Mouse (Mus musculus): ENCODE measurements around the gene Mmd. TPM values are rescaled to one million over a fixed set of nuclear protein-coding genes. Genes with fewer than 3 reads are reported as not detected.

Gene Mmd
- polyA plus RNA-seq, 1 experiment from 2014 or later = 12.2 TPM

DNA sequence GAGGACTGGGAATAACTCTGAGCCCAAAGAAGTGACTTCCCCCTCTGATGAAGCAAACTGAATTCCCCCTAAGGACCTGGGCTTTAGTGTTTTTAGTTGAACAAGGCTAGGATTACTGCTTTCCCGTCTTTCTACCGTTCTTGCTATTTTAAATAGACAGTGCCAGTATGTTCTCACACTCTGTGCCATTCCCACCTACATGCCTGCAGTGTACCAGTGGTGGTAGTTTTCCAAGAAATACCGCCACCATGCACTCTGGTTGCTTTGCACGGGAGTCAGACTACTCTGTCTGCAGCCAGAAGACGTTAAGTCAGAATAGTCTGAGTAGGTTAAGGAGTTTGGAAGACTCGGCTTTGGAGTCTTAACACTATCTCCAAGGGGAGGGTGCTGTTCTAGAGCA, 34.3 kb downstream of the Mmd start:
- H3K27me3 ChIP-seq (ENCODE audit: control insufficient read depth, insufficient read depth, low read depth, low read length) = no peaks in the 10 kb centered on the region
- H3K4me1 ChIP-seq (ENCODE audit: control insufficient read depth, low read depth, low read length) = no peaks in the 10 kb centered on the region
- H3K4me3 ChIP-seq (ENCODE audit: low read depth, low read length) = no peak overlapping the region
- no peak overlapping the region for H3K9ac ChIP-seq (ENCODE audit: low read depth, low read length)
- H3K36me3 ChIP-seq (ENCODE audit: control insufficient read depth, insufficient read depth) = no peaks in the 10 kb centered on the region
- no peak overlapping the region for H3K4me2 ChIP-seq (ENCODE audit: low read depth, low read length)
- ATAC-seq (ENCODE audit: low read depth) = no peak
- 53% methylated on average over 6 of the region's 6 CpGs for WGBS (ENCODE audit: insufficient replicate concordance)
- no peak overlapping the region for H3K27ac ChIP-seq (ENCODE audit: low read length)
- H3K9me3 ChIP-seq (replicated peaks; ENCODE audit: control insufficient read depth, low read length) = no peaks in the 10 kb centered on the region

DNA sequence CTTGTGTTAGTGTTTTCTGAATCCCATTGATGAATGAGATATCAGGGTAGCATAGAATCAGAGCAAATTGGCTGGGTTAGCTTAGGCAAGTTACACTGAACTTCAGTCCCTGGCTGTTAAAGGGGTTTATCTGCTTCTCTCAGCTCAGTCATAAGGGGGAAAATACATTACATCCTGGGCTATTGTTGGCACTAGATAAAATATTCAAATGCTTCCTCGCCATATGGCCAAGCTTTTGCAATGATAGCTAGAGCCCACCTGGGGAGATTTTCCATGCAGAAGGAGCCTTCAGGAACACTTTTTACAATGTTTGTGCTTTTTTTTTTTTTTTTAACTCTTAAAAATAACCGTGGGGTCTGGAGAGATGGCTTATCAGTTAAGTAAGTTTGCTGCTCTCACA, 34.8 kb downstream of the Mmd start:
- H3K4me2 ChIP-seq (ENCODE audit: low read depth, low read length) = no peak overlapping the region
- 25% methylated on average over 2 of the region's 2 CpGs for WGBS (ENCODE audit: insufficient replicate concordance)
- ATAC-seq (ENCODE audit: low read depth) = no peak
- H3K4me1 ChIP-seq (ENCODE audit: control insufficient read depth, low read depth, low read length) = no peaks in the 10 kb centered on the region
- no peak overlapping the region for H3K4me3 ChIP-seq (ENCODE audit: low read depth, low read length)
- no peak overlapping the region for H3K9ac ChIP-seq (ENCODE audit: low read depth, low read length)
- H3K36me3 ChIP-seq (ENCODE audit: control insufficient read depth, insufficient read depth) = no peaks in the 10 kb centered on the region
- no peak overlapping the region for H3K27ac ChIP-seq (ENCODE audit: low read length)
- H3K27me3 ChIP-seq (ENCODE audit: control insufficient read depth, insufficient read depth, low read depth, low read length) = no peaks in the 10 kb centered on the region
- no peaks in the 10 kb centered on the region for H3K9me3 ChIP-seq (replicated peaks; ENCODE audit: control insufficient read depth, low read length)

DNA sequence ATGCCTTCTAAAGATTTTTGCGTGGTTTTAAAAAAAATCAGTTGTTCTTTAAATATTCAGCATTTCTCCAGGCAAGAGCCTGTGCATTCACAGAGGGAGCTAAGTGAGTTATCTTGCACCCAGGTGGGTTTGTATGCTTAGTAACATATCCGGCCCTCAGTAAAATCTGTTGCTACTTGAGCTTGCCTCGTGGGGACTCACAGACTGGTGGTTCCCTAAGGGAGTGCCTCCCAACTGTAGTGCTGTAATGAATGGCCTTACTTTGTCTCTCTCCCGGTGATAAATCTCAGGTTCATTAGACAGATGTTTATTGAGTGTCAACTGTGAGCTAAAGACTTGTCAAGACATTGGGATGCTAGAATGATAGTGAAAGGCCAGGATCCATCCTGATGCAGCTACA, 35.4 kb downstream of the Mmd start:
- Histone ChIP-seq H3K27ac (ENCODE audit: low read length) (no peak overlapping the region), H3K9me3 (replicated peaks; ENCODE audit: control insufficient read depth, low read length) (no peaks in the 10 kb centered on the region), H3K4me2 (ENCODE audit: low read depth, low read length) (no peak overlapping the region), H3K4me3 (ENCODE audit: low read depth, low read length) (no peak overlapping the region), H3K9ac (ENCODE audit: low read depth, low read length) (no peak overlapping the region), H3K36me3 (ENCODE audit: control insufficient read depth, insufficient read depth) (no peaks in the 10 kb centered on the region), H3K4me1 (ENCODE audit: control insufficient read depth, low read depth, low read length) (no peaks in the 10 kb centered on the region), H3K27me3 (ENCODE audit: control insufficient read depth, insufficient read depth, low read depth, low read length) (no peaks in the 10 kb centered on the region)
- 50% methylated on average over 4 of the region's 4 CpGs for WGBS (ENCODE audit: insufficient replicate concordance)
- no peak for ATAC-seq (ENCODE audit: low read depth)

DNA sequence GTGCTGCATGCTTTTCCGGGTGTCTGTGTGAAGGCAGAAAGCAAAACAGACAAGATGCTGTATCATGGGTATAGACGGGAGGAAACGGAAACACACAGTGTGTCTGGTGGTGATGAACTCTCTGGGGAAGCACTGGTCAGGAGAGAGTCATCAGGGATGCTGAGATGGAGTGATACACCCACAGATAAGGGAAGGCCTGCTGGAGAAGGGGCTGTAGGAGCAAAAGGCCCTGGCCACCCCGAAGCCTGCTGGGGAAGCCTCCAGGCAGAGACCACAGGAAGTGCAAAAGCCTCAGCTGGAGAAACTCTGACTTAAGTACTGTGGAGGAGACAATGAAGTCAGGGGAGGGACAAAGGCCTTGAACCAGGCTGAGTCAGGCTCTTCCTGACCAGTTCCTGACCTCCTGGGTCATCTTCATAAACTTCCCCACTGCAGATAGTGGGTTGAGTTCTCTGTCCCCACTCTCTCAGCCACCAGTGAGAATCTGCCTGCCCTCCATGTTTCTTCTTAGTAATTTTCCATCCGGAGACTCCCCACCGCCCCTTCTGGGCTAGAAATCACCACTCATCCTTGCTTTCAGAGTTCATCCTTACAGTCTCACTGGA, 37.4 kb downstream of the Mmd start:
- Histone ChIP-seq H3K27ac (ENCODE audit: low read length) (no peak overlapping the region), H3K9me3 (replicated peaks; ENCODE audit: control insufficient read depth, low read length) (no peaks in the 10 kb centered on the region), H3K27me3 (ENCODE audit: control insufficient read depth, insufficient read depth, low read depth, low read length) (no peaks in the 10 kb centered on the region), H3K9ac (ENCODE audit: low read depth, low read length) (no peak overlapping the region), H3K4me1 (ENCODE audit: control insufficient read depth, low read depth, low read length) (no peaks in the 10 kb centered on the region), H3K36me3 (ENCODE audit: control insufficient read depth, insufficient read depth) (no peaks in the 10 kb centered on the region), H3K4me3 (ENCODE audit: low read depth, low read length) (no peak overlapping the region), H3K4me2 (ENCODE audit: low read depth, low read length) (no peak overlapping the region)
- ATAC-seq (ENCODE audit: low read depth) = no peak
- WGBS (ENCODE audit: insufficient replicate concordance) = 44% methylated on average over 6 of the region's 6 CpGs

DNA sequence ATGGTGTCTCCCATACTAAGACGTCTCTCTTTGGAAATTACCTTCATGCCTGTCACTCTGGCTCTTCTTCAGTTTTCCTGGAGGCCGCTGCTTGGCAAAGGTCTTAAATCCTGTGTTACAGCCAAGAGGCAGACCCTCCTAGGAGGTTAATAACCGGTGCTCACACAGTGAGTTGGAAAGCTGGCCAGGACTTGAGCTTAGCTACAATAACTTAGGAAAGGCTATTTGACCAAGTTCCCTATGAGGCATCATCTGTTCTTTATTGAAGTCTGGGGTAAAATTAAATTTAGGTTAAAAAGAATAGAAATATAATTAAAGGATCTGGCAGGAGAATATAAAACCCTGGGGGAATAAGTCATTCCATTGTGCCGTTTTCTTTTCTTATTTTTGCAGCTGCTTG, 41.9 kb downstream of the Mmd start:
- Histone ChIP-seq H3K36me3 (ENCODE audit: control insufficient read depth, insufficient read depth) (no peaks in the 10 kb centered on the region), H3K9ac (ENCODE audit: low read depth, low read length) (no peak overlapping the region), H3K27ac (ENCODE audit: low read length) (no peak overlapping the region), H3K9me3 (replicated peaks; ENCODE audit: control insufficient read depth, low read length) (no peaks in the 10 kb centered on the region), H3K27me3 (ENCODE audit: control insufficient read depth, insufficient read depth, low read depth, low read length) (no peaks in the 10 kb centered on the region), H3K4me2 (ENCODE audit: low read depth, low read length) (no peak overlapping the region), H3K4me3 (ENCODE audit: low read depth, low read length) (no peak overlapping the region), H3K4me1 (ENCODE audit: control insufficient read depth, low read depth, low read length) (no peaks in the 10 kb centered on the region)
- ATAC-seq (ENCODE audit: low read depth) = no peak
- 70% methylated on average over 4 of the region's 4 CpGs for WGBS (ENCODE audit: insufficient replicate concordance)

DNA sequence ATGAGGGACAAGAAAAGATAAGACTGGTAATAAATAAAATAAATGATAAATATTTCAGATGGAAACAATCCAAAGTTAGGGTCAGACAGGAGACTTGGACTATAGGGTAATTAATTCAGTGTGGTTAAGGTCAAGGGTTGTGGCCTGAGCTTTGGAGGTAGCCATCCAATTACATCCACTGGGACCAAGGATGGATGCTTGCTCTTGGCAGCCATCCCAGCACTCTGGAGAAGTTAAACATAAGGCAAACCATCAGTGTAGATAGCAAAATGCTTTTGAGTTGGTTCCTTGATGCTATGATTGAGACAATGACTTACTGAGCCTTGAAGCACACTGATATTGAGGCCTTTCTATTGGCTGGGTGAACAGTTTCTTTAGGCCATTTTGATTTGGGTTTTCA, 43.5 kb downstream of the Mmd start:
- Histone ChIP-seq H3K9me3 (replicated peaks; ENCODE audit: control insufficient read depth, low read length) (no peaks in the 10 kb centered on the region), H3K4me2 (ENCODE audit: low read depth, low read length) (no peak overlapping the region), H3K27me3 (ENCODE audit: control insufficient read depth, insufficient read depth, low read depth, low read length) (no peaks in the 10 kb centered on the region), H3K9ac (ENCODE audit: low read depth, low read length) (no peak overlapping the region), H3K4me1 (ENCODE audit: control insufficient read depth, low read depth, low read length) (no peaks in the 10 kb centered on the region), H3K4me3 (ENCODE audit: low read depth, low read length) (no peak overlapping the region), H3K27ac (ENCODE audit: low read length) (no peak overlapping the region), H3K36me3 (ENCODE audit: control insufficient read depth, insufficient read depth) (no peaks in the 10 kb centered on the region)
- ATAC-seq (ENCODE audit: low read depth) = no peak

DNA sequence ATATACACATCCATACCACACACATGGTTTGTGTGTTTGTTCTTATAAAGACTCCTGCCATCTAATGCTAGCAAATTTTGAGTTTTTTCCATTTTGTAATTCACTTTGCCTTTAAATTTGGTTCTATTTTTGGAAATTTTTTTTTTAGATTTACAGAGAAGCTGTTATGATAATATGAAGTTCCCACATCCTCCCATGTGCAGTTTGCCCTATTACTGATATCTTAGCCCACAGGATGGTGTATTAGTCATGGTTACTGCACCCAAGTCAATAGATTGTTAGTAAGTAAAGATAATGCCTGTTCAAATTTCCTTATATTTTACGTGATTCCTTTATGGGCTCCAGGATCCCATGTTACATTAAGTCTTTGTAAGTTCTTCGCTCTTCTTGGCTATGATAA, 45.4 kb downstream of the Mmd start:
- H3K9ac ChIP-seq (ENCODE audit: low read depth, low read length) = no peak overlapping the region
- no peaks in the 10 kb centered on the region for H3K27me3 ChIP-seq (ENCODE audit: control insufficient read depth, insufficient read depth, low read depth, low read length)
- no peak overlapping the region for H3K4me2 ChIP-seq (ENCODE audit: low read depth, low read length)
- H3K27ac ChIP-seq (ENCODE audit: low read length) = no peak overlapping the region
- H3K9me3 ChIP-seq (replicated peaks; ENCODE audit: control insufficient read depth, low read length) = no peaks in the 10 kb centered on the region
- no peaks in the 10 kb centered on the region for H3K4me1 ChIP-seq (ENCODE audit: control insufficient read depth, low read depth, low read length)
- ATAC-seq (ENCODE audit: low read depth) = no peak
- 67% methylated on average over 2 of the region's 2 CpGs for WGBS (ENCODE audit: insufficient replicate concordance)
- no peaks in the 10 kb centered on the region for H3K36me3 ChIP-seq (ENCODE audit: control insufficient read depth, insufficient read depth)
- H3K4me3 ChIP-seq (ENCODE audit: low read depth, low read length) = no peak overlapping the region

DNA sequence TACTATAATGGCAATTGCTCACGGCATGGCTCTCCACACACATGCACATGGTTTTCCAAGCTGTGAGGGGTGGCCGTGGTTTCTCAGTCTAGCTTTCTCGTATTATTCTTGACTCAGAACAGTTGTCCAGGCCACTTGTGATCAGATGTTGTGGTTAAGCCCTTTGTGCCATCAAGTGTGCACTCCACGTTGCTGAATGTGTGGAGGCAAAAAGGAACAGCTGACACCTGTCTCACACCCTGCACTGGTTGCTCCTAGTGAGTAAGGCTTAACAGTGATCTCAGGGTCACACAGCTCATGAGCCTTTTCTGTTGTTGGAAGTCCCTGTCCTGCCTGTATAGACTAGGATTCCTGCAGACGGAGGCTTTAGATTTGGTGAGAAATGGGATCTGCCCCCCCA, 56.8 kb downstream of the Mmd start:
- H3K27me3 ChIP-seq (ENCODE audit: control insufficient read depth, insufficient read depth, low read depth, low read length) = no peaks in the 10 kb centered on the region
- no peak overlapping the region for H3K4me3 ChIP-seq (ENCODE audit: low read depth, low read length)
- no peak overlapping the region for H3K4me2 ChIP-seq (ENCODE audit: low read depth, low read length)
- H3K4me1 ChIP-seq (ENCODE audit: control insufficient read depth, low read depth, low read length) = no peaks in the 10 kb centered on the region
- H3K9me3 ChIP-seq (replicated peaks; ENCODE audit: control insufficient read depth, low read length) = no peaks in the 10 kb centered on the region
- no peak overlapping the region for H3K9ac ChIP-seq (ENCODE audit: low read depth, low read length)
- no peak for ATAC-seq (ENCODE audit: low read depth)
- 61% methylated on average over 5 of the region's 5 CpGs for WGBS (ENCODE audit: insufficient replicate concordance)
- no peak overlapping the region for H3K27ac ChIP-seq (ENCODE audit: low read length)
- H3K36me3 ChIP-seq (ENCODE audit: control insufficient read depth, insufficient read depth) = no peaks in the 10 kb centered on the region

DNA sequence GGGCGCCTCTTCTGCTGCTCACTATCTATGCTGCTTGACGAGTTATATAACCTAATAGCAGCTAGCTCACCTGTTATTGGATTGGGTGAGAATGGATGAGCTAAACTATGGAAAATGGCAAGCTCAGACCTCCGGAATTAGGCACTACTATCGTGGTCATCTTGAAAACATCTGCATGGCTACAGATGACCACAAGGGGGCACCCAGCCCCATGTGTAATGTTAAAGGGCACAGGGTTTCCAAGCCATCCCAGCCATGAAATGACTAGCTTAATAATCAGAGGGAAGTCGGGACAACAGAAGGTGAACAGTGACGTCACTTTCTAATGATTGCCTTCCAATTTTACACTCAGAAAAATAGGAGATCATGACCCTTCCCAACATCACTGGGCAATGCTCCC, 57.7 kb downstream of the Mmd start:
- no peaks in the 10 kb centered on the region for H3K4me1 ChIP-seq (ENCODE audit: control insufficient read depth, low read depth, low read length)
- H3K4me2 ChIP-seq (ENCODE audit: low read depth, low read length) = no peak overlapping the region
- H3K9me3 ChIP-seq (replicated peaks; ENCODE audit: control insufficient read depth, low read length) = no peaks in the 10 kb centered on the region
- ATAC-seq (ENCODE audit: low read depth) = no peak
- H3K36me3 ChIP-seq (ENCODE audit: control insufficient read depth, insufficient read depth) = no peaks in the 10 kb centered on the region
- H3K9ac ChIP-seq (ENCODE audit: low read depth, low read length) = no peak overlapping the region
- no peaks in the 10 kb centered on the region for H3K27me3 ChIP-seq (ENCODE audit: control insufficient read depth, insufficient read depth, low read depth, low read length)
- no peak overlapping the region for H3K27ac ChIP-seq (ENCODE audit: low read length)
- H3K4me3 ChIP-seq (ENCODE audit: low read depth, low read length) = no peak overlapping the region
- WGBS (ENCODE audit: insufficient replicate concordance) = 41% methylated on average over 6 of the region's 6 CpGs

DNA sequence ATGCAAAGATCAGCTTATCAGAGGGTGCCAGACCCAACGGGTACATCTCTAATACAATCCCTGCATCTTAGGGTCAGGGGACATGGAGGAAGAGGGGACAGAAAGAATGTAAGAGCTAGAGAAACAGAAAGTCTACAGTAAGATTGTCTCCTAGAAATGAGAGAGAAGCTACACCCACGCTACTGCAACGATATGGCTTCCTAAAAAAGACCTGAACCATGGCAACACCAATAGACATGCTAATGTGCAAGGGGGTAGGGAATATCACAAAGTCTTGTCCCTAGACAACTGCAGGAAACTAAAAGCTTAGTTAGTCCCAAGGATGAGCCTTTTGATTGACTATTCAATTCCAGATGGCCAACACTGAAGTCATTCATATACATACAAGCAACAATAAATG, 65.3 kb downstream of the Mmd start:
- Histone ChIP-seq H3K36me3 (ENCODE audit: control insufficient read depth, insufficient read depth) (no peaks in the 10 kb centered on the region), H3K9me3 (replicated peaks; ENCODE audit: control insufficient read depth, low read length) (no peaks in the 10 kb centered on the region), H3K9ac (ENCODE audit: low read depth, low read length) (no peak overlapping the region), H3K27ac (ENCODE audit: low read length) (no peak overlapping the region), H3K27me3 (ENCODE audit: control insufficient read depth, insufficient read depth, low read depth, low read length) (no peaks in the 10 kb centered on the region), H3K4me2 (ENCODE audit: low read depth, low read length) (no peak overlapping the region), H3K4me3 (ENCODE audit: low read depth, low read length) (no peak overlapping the region), H3K4me1 (ENCODE audit: control insufficient read depth, low read depth, low read length) (no peaks in the 10 kb centered on the region)
- no peak for ATAC-seq (ENCODE audit: low read depth)
- 44% methylated on average over 3 of the region's 3 CpGs for WGBS (ENCODE audit: insufficient replicate concordance)

All from liver, embryonic 16.5 days (tissue).